Mouse (Mus musculus): ENCODE data around the gene Erf.

DNA sequence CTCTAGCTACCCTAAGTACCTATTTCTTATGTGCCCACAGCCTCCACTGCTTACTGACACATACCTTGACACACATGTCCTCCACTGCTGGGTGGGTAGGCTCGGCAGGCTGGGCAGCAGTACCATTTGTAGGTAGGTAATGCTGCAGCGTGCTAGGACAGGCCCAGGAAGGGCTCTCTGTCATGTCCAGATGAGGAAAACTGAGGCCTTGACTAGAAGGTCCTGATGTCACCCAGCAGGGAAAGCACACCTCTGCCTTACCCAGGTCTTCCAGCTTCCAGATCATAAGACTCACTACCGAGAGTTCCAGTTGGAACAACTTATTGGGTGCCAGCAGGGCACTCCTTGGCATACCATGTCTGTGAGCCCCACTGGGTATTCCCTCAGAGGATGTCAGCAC, 24.4 kb upstream of the Erf start:
- TF ChIP-seq CTCF (IDR thresholded peaks at IDR 0.05) (no peak), EP300 (IDR thresholded peaks at IDR 0.05) (no peak)
